Mouse (Mus musculus) urinary bladder, postnatal 0 days (tissue): ENCODE data around the gene Epb41. TPM values are rescaled to one million over a fixed set of nuclear protein-coding genes. Genes with fewer than 3 reads are reported as not detected.

Source experiments
- microRNA-seq: library from miRNA; unstranded; fragments of <30 nt; microRNA quantifications from one replicate; pipeline ENCODE4, GENCODE M21; 2016
- polyA plus RNA-seq: library from polyadenylated mRNA; unstranded; fragments of >200 nt; fragmentation: Nextera tagmentation; extraction: Ambion mirVana; gene quantifications from 2 replicates; pipeline ENCODE4 v1.2.1, GENCODE M21; 2015

Gene Epb41
- polyA plus RNA-seq = 25.3 and 32.7 TPM in 2 replicates

GRCm38 (mm10) chr4:132074933-132075769 lies at the start of gene Epb41:
Epb41 (minus strand) TSS chr4:132075321.

GRCm38 (mm10) chr4:132074077-132074932 lies 816 bp downstream of the Epb41 start, which contains the start of gene Gm10300:
Gm10300 (plus strand) TSS chr4:132074697.

GRCm38 (mm10) chr4:131921461-131922346 lies 153.4 kb downstream of the Epb41 start, which contains the start of gene Tmem200b:
Tmem200b (plus strand) TSS chr4:131921771.

Small RNA genes lying within 50 kb of the gene (microRNA-seq; reads per million reads assigned to microRNA genes)
- not detected for gene Gm27445

Other genes with a start within 250 kb of the Epb41 start
- gene Ptpru, start 237.0 kb downstream of the Epb41 start, polyA plus RNA-seq = 5.4 and 5.5 TPM in 2 replicates
- gene Mecr, start 231.9 kb downstream of the Epb41 start, polyA plus RNA-seq = 32.0 and 32.8 TPM in 2 replicates
- 45.9 and 46.3 TPM in 2 replicates for gene Srsf4, start 201.7 kb downstream of the Epb41 start, polyA plus RNA-seq
- gene Tmem200b, start 153.6 kb downstream of the Epb41 start, polyA plus RNA-seq = 2.1 and 2.8 TPM in 2 replicates
- 0.11 TPM in 1 of 2 replicates, not detected in the other for gene Gm10300, start 624 bp downstream of the Epb41 start, polyA plus RNA-seq
- 0.07 TPM in 1 of 2 replicates, not detected in the other for gene Oprd1, start 69.2 kb upstream of the Epb41 start, polyA plus RNA-seq
- 39.9 and 51.4 TPM in 2 replicates for gene Ythdf2, start 137.0 kb upstream of the Epb41 start, polyA plus RNA-seq
- 14.2 and 15.8 TPM in 2 replicates for gene Gmeb1, start 186.3 kb upstream of the Epb41 start, polyA plus RNA-seq
- 23.6 and 28.1 TPM in 2 replicates for gene Taf12, start 199.1 kb upstream of the Epb41 start, polyA plus RNA-seq
- gene Rab42, start 228.1 kb upstream of the Epb41 start, polyA plus RNA-seq = 2.1 and 2.6 TPM in 2 replicates